In the genomic region with DNA sequence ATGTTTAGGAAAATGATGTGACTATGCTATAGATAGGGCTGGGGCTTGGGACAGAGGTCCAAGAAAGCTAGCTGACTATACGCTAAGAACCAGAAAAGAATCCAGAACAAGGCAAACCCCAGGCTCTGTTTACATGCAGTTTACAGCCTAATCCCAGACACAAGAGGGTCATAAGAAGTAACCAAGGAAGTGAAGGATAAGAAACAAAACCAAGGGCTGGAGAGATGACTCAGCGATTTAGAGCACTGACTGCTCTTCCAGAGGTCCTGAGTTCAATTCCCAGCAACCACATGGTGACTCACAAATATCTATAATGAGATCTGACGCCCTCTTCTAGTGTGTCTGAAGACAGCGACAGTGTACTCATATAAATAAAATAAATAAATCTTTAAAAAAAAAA, we compare ENCODE assay signal across 1 mouse cellular context.
TF ChIP-seq lines count a peak whose summit lies in the region.

No protein-coding gene starts in this region.

TF ChIP-seq in MEL, 35 proteins besides CTCF, POLR2A, EP300 and RAD21:
- TF ChIP-seq E2F4 (IDR thresholded peaks at IDR 0.05; ENCODE audit: borderline replicate concordance, low read depth, low read length) (no peak), ZMIZ1 (IDR thresholded peaks at IDR 0.05; ENCODE audit: low read depth, low read length) (no peak), SIN3A (IDR thresholded peaks at IDR 0.05; ENCODE audit: low read length) (peak; percentile 26; the same call in 1 of the 2 replicates), MXI1 (IDR thresholded peaks at IDR 0.05; ENCODE audit: low read depth, low read length) (peak; percentile 23), MAFK (IDR thresholded peaks at IDR 0.05; ENCODE audit: borderline replicate concordance, low read depth, low read length) (peak; percentile 77; the same call in 1 of the 2 replicates), HCFC1 (IDR thresholded peaks at IDR 0.05; ENCODE audit: low read depth, low read length) (no peak), MYC (IDR thresholded peaks at IDR 0.05; ENCODE audit: low read depth, low read length) (peak; percentile 43; the same call in 1 of the 2 replicates), UBTF (IDR thresholded peaks at IDR 0.05; ENCODE audit: borderline replicate concordance, insufficient read depth, low read depth, low read length) (no peak), ELF1 (IDR thresholded peaks at IDR 0.05; ENCODE audit: low read depth, low read length) (no peak), GABPA (IDR thresholded peaks at IDR 0.05; ENCODE audit: low read depth, low read length) (peak; percentile 37; the same call in 1 of the 2 replicates), JUND (IDR thresholded peaks at IDR 0.05; ENCODE audit: low read depth, low read length) (0 out of 2 replicates have a peak, but pooled peaks have one; percentile 17), MAX (IDR thresholded peaks at IDR 0.05; ENCODE audit: low read length) (no peak)
